Mouse (Mus musculus): ENCODE results near the gene C1qtnf7.

DNA sequence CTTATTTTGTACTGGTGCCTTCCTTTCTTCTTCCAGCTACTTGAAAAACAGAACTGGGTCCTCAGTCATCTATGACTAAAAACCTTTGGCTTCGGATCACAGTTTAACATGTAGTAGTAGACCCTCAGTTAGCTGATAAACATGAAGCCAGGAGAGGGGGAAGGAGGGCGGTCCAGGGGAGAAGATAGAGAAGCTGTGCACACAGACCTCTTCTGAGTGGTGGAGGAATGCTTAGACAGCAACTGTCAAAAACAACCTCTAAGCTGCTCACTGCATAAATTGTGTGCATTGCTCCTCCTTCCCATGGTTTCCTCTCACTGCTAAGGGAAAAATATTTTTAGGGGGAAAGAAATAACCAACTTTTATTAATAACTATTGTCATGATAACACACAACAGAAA lies 48.6 kb upstream of the C1qtnf7 start:
- TF ChIP-seq CTCF (IDR thresholded peaks at IDR 0.05; ENCODE audit: low read depth, low read length) (no peak), POLR2A (IDR thresholded peaks at IDR 0.05; ENCODE audit: extremely low read depth, insufficient read depth, low read length) (no peak)
